Mouse (Mus musculus) heart, adult 2 months (tissue): ENCODE measurements around the gene Ikbke.
A peak's percentile ranks its signal among the peaks of the same experiment; 100 is the strongest.
"Not testable (repeated sequence)": the region's sequence is repeated elsewhere in the genome, so short reads cannot be mapped to it uniquely, and the experiment has no call there.

Experiments
- CTCF ChIP-seq: fragments of 200-600 bp; IDR thresholded peaks from 2 replicates; pipeline ENCODE4 v1.8.1; 2022; ENCODE audit warnings: antibody characterized with exemption, mild to moderate bottlenecking, moderate library complexity
- EP300 ChIP-seq: fragments of 200-500 bp; IDR thresholded peaks from 2 replicates; pipeline ENCODE4 v1.6.1; 2011; ENCODE audit warnings: low read depth, low read length, control low read depth; ENCODE audit not compliant: insufficient read depth
- POLR2A ChIP-seq: fragments of 200-500 bp; IDR thresholded peaks from 2 replicates; pipeline ENCODE4 v1.6.1; 2011; ENCODE audit warnings: mild to moderate bottlenecking, low read depth, low read length, control low read depth; ENCODE audit not compliant: insufficient read depth

- peak; percentile 60 for TF ChIP-seq CTCF
- TF ChIP-seq POLR2A, EP300: not testable (repeated sequence)
Measured at GRCm38 (mm10) chr1:131329093-131329492, 49.7 kb upstream of the Ikbke start.
